Mouse (Mus musculus): Measurements from ENCODE around the gene 1700030K09Rik.
A peak's percentile ranks its signal among the peaks of the same experiment; 100 is the strongest.

The 1700030K09Rik gene

DNA sequence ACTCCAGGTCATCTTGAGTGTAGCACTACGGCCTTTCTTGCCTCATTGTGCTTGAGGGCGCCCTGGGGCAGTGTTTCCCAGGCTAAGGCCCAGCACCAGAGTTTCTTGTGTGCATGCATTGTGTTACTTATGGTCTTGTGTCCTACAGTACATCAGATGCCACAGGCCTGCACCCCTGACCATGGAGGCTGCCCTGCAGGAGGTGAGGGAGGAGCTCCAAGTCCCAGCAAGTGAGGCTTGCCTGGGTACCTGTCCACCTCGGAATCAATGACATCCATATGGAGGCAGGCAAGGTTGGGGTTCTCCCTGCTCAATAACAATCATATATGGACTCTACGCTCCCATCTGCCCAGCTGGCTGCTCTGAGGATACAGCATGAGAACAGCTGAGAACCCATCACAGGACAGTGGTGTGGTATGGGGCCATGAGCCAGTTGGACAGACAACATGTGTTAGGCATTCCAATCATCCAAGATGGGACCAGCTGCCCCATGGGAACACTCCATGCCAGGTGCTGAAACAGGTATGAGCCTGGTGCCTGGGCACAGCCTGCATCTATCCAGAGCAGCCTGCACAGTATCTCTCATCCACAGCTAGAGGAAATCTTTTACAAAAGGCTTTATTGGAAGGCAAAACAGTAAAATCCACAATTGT, 16.3 kb downstream of the 1700030K09Rik start:
- no peak for DNase-seq (ENCODE audit: low read depth, low spot score)

DNA sequence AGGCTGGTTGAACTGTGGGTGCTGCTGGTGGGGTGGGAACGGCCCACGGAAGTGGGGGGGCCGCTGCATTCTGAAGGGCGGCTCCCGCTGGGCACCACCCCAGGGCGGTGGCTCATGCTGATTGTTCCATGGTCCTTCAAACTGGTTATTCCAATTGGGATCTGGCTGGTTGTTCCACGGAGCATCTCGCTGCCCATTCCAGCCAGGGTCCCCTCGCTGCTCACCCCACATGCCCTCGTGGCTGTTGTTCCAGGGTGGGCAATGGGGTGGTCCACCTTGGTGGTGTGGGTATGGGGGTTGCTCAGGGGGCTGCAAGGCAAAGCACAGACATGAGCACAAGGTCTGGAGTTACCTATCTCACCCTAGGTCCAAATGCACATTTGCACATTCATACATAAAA, 20.5 kb downstream of the 1700030K09Rik start:
- DNase-seq (ENCODE audit: low read depth, low spot score) = no peak

DNA sequence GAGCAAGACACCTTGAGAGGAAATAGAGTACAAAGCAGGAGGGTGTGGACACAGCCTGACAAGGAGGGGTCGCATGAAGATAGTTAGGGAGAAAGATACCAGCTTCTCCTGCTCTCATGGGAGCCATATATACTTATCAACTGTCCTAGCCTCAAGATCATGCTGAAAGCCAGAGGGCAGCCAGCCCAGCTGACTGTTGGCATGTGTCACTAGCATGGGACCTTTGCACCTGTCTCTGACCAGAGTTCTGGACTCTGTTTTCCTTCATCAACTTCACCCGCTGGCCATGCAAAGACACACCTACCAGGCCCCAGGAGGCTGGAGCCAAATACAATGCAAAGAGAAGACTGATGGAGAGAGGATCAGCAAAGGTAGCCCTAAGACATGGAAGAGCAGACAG, 25.6 kb downstream of the 1700030K09Rik start:
- no peak for DNase-seq (ENCODE audit: low read depth, low spot score)

DNA sequence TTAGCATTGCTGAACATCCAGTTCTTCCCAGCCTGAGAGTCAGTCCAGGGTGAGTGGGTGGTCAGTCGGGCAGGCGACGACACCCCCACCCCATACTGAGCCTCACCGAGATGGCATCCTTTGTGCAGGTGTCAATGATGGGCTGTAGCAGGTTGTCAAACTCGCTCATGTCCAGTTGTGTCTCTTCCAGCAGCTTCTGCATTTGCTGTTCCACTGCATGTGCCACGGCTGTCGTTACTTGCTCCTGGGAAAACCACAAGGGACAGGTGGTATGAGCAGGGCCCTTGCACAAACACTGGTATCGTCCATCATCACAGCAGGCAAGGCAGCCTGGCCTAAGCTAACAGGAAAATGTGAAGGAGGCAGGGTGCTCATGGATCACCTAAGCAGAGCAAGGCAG, 26.3 kb downstream of the 1700030K09Rik start:
- DNase-seq (ENCODE audit: low read depth, low spot score) = no peak

DNA sequence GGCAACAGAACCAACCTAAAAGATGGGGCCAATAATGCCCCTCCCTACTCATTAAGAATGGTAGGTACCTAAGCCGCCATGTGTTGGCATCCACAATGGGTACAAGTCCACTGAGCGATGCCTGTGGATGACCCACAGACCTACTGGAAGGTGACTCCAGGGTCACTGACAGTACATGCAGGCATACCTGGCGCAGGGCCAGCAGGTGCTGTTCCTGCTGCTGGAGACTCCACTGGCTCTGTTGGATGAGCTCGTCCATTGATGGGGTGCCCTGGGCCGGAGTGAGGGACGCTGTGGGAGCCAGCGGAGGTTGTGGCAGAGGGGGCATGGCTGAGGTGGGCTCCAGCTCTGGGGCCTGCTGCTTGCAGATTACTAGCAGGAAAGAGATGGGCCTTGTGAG, 27.0 kb downstream of the 1700030K09Rik start:
- DNase-seq (ENCODE audit: low read depth, low spot score) = no peak

DNA sequence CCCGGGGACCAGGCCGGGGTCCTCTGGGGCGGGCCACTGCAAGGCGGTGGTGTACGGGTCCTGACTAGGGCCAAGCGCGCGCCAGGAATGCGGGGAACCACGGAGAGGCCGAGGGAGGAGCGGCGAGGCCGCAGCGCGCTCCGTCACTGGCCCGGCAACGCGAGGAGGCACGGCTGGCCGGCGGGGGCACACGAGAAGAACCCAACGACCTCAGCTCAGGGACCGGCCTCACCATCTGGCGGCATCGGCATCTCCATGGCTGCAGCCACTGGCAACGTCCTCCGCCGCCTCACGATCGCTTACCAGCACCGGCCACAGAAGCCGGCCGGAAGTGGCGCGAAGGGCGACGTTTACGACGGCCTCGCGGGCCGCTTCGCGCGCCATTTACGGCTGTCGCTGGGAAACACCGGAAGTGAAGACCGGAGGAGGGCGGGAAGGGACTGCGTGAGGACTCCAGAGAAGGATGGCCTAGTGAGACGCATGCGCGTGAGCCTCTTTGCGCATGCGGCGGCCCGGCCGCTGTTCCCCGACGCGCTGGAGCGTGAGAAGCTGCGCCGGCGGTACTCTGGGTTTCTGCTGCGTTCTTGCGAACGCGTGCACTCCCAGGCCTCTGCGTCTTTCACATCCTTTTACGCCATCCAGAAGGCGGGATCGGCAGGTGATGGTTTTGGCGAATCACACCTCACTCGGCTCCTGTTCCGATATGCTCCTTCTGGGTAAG, 31.3 kb downstream of the 1700030K09Rik start, which contains the start of gene Cherp:
Gene Cherp (minus strand): TSS at position 401 of the 721 bp plus-strand sequence.
- peak; percentile 94 for DNase-seq (ENCODE audit: low read depth, low spot score)

DNA sequence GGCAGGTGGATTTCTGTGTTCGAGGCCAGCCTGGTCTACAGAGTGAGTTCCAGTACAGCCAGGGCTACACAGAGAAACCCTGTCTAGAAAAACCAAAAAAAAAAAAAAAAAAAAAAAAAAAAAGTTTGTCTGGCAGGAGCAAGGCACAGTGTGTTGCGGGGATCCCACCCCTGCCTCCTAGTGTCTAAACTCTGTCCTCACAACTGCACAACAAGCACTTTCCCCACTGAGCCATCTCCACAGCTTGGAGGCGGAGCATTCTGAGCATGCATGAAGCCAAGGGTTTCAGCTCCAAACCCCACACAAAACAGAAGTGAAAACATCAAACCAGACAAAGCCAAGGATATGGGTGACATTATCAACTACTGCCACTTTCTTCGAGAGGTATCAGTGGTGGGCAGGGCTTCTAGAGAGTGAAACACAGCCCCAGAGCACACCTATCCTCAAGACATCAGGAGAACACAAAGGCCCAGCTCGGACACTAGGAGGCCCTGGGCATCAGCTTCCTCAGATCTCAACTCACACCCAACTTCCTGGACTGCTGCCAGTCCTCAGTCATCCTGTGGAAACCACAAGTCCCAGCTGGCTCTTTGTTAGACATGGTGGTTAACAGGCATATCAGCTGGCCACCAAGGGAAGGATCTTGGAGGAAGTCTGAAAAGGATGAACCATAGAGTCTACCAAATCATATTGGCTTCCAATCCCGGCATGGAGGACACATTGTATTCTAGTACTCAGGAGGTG, 41.9 kb downstream of the 1700030K09Rik start:
- no peak for DNase-seq (ENCODE audit: low read depth, low spot score)

DNA sequence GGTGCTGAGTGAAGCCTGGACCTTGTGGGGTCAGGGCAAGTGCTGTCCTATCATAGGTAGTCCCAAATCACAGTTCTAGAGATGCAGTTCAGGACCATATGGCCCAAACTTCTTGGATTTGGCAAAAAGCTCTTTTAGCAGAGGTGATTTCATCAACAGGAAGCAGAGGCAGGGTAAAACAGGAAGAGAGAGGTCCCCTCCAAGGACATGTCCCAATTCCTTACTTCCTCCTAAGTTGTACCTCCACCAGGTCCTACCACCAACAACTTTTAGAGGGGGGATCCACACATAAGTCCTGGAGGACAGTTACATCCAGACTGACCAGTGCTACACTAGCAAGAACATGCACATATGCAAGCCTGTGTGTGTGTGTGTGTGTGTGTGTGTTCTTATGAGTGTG, 43.3 kb downstream of the 1700030K09Rik start:
- no peak for DNase-seq (ENCODE audit: low read depth, low spot score)

DNA sequence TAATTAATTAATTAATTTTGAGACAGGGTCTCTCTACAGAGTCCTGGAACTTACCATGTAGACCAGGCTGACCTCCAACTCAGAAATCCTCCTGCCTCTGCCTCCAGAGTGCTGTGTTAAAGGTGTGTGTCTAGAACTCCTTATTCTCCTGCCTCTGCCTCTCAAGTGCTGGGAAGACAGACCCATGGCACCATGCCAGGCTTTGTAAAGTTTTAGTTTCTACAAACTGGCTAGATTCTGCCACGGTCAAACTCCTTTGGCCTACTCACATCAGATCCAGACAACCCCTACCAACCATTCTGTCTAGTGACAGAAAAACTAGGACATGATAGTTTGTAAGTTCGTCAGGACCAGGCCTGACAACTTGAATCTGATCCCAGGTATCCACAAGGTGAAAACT, 47.3 kb downstream of the 1700030K09Rik start:
- DNase-seq (ENCODE audit: low read depth, low spot score) = no peak

DNA sequence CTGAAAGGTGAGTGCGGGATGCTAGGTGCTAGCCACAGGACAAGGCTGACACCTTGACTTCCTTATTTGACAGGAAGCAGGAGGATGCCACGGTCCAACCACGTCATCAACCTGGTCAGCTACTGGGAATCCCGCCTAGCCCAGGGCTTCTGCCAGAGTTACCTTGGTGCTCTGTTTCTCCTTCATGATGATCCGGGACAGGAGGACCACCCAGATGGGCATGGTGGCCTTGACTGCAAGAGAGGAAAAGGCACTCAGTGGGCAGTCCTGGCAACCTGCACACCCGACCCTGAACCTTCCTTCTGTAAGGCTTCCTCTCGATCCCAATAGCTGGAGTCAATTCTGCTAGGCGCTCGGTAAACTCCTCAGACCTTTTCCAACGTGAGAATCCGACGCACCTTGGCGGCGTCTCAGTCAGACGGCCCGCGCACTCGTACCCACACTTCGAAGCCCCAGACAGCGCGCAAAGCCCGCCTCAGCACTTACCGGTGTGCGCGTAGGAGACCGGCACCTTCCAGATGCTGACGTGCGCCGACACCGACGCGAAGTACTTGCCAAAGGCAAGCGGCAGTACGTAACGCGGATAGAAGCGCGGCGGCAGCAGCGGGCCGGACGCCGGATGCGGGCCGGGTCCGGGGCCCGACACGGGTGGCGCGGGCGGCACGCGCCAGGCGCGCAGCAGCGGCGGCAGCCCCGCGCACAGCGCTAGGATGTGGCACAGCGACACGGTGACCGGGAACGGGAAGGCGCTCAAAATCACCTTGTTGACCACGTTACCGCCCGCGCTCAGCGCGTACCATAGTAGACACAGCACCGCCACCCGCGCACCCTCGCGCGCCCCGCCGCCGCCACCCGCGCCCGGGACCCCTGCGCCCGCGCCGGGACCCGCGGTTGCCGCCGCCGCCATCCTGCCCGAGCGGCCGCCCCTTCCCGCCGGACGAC, 48.3 kb downstream of the 1700030K09Rik start, which contains the start of gene Slc35e1:
Gene Slc35e1 (minus strand): TSS at position 935 of the 942 bp plus-strand sequence.
- DNase-seq (ENCODE audit: low read depth, low spot score) = peak; percentile 15

DNA sequence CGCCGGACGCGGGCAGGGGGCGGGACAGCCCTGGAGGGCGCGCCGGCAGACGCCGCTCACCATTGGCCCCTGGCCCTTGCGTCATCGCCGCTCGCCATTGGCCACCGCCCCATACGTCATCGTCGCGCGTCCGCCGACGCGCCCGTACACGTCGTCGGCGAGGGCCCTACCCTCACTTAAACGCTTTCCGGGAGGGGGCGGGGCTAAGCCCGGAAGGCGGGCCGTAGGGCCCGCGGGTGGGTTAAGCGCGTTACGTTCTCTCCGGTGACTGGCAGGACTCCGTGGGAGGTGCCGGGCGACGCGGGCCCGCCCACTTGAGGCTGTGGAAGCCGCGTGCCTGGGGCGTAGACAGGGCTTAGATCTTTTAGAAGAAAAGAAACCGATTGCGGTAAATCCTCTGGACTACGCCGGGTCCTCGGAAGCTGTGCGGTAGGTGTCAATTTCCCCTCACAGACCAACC, 49.0 kb downstream of the 1700030K09Rik start:
- peak; percentile 98 for DNase-seq (ENCODE audit: low read depth, low spot score)

DNA sequence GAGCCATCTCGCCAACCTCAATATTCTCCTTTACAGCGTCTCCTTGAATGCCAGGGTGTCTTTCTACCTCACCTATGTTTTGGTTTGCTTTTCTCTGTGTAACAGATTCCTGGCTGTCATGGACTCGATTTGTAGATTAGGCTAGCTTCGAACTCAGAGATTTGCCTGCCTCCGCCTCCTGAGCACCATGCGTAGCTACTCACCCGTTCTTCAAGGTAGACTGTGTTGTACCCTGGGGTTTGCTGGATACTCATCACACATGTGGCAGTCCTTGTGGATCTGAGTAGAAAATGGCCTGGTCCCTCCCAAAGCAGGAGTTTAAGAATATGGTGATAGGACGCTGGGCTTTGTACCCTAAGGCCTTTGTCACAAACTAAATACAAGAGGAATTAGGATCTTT, 49.7 kb downstream of the 1700030K09Rik start:
- DNase-seq (ENCODE audit: low read depth, low spot score) = no peak

DNA sequence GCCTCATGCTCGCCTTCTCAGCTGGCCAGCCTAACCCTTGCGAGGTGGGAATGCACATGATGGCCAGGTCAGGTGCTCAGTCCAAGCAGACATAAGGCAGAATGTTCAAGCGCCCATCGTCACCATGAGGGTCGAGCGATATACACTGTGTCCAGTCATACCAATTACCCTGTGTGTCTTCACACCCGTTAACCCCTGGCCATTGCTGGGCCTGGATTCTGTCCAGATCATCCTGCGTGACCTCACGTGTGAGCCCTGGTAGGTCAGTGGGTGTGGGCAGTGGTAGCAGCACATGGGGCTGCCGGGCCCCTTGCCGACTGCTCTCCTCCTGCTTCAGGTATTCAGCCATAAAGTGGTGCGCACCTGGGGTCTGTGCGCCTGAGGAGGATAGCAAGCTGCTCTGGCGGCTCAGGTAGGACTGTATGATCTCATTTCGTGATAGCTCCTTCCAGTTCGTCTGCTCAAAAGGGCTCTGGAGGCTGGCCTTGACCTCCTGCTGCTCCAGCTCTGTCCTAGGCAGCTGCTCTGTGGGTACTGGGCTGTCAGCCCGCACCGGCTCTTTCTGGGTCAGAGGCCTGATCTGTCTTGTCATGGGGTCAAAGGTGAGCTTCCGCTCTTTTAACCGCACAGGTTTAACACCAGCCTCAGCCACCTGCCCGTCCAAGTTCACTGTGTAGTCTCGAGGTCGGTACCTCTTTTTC, 51.9 kb downstream of the 1700030K09Rik start:
- no peak for DNase-seq (ENCODE audit: low read depth, low spot score)

DNA sequence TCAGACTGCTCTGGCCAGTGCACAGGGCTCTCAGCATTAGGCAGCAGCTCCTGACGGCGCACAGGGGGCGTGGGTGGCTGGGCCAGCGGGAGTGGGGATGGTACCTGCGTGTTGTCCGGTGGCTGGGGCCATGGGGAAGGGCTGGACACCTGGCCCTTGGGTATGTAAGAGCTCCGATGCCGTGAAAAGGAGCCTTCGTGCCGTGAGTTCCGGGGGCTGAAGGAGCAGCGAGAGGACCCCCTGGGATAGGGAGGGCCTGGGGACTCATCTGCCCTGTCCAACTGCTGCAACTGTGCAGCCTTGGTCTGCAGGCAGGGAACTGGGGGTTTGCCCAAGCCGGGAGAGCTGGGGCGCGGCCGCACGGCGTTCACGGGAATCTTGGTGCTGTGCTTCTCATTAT, 52.5 kb downstream of the 1700030K09Rik start:
- no peak for DNase-seq (ENCODE audit: low read depth, low spot score)

DNA sequence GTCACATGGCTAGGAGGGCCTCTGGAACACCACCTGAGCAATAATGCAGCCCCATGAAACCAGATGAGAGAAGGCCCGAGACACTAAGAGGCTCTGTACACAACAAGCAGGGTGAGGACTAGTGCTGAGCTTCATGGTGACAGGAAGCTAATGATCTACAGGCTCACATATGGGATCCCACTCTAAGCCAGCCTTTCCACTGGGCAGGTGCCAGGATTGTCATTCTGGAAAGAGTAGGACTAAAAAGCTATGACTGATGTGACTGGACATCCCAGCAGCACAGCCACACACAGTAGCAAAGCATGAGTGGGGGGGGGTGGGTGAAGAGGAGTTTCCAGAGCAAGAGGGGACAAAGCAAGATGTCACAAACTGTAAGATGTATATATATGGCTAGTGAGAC, 54.2 kb downstream of the 1700030K09Rik start:
- no peak for DNase-seq (ENCODE audit: low read depth, low spot score)

DNA sequence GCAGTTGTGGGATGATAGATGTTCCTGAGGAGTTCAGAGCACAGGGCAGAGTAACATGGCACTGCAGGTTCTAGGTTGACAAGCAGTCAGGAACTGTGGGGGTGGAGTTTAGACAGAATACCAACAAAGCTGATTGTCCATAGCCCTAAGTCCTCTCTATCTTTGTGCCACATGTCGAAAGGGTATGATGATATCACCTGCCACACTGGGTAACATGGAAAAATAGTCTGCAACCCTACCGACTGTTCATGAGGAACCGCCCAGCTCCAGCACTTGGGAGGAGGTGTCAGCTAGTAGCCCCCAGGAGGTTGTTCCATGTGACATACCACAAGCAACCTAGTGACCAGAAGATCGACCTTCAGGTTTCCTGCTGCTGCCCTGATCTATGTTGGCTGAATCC, 54.8 kb downstream of the 1700030K09Rik start:
- DNase-seq (ENCODE audit: low read depth, low spot score) = no peak

DNA sequence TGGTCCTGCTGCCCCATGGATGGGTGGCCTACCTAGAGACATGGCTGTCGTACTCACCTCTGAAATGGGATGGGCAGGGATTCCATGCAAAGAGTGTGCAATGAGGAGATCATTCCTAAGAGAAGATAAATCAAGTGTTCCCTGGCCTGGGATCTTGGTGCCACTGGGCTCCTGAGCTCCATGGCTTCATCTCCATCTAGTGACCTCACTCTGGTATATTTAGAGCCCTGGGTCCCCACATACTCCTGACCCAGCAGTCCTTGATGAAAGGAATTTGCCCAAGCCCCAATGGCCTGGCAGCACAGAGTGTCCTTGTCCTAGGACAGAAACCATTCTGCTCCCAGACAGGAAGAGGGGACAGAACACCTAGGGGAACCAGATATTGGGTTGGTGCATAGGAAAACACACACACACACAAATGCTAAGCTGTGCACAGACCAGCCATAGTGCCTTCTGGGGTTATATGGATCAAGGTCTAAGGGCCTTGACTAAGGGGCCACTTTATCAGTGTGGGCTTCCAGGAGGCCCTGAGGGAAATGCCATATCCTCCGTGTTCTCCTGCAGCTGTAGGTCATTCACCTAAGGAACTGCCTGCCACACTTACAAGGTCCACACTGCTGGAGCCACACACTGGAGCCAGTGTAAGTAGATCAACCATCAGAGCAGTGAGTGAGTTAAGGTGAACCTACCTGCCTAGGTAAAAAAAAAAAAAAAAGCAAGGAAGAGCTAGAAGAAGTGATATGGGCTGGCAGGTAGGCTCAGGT, 56.0 kb downstream of the 1700030K09Rik start:
- no peak for DNase-seq (ENCODE audit: low read depth, low spot score)

DNA sequence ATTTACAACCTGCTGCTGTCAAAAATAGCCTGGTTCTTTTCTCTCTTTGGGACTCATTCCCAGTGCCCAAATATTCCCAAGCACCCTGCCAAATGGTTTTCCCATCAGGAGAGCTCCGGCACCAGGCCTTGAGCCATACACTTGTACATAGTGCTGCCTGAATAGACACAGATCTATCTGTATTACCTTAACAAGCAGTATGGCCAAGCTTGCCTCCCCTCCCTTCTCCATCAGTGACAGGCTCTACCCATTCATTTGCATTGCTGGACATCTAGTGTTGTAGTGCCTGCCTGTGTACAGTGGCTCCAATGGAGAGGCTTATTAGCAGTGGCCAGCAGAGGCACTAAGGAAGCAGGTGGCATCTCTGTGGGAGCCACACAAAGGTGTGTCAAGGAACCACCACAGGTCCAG, 56.8 kb downstream of the 1700030K09Rik start:
- DNase-seq (ENCODE audit: low read depth, low spot score) = no peak

DNA sequence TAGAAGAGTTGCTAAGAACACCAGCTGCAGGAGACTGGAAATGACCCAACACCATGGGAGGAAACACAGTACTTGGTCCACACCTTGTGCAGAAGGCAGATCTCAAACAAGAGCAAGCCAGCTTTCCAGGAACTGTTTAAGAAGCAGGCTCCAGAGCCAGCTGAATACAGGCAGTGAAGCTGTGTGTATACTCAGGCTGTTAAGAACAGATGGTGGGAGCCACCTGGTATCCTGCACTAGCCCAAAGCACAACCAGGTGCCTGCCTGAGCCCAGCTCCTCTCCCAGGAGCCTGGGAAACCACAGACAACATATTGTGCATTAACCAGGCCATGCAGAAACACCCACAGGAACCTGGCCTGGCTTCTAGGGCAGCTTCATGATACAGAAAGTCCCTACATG, 60.5 kb downstream of the 1700030K09Rik start:
- DNase-seq (ENCODE audit: low read depth, low spot score) = no peak
